Mouse (Mus musculus) G1E (cell line): Measurements from ENCODE around the gene Trp53bp1.

Experiments
- CTCF ChIP-seq: IDR thresholded peaks from 2 replicates; pipeline ENCODE4 v1.5.1; 2012; ENCODE audit warnings: low read depth, low read length, inconsistent platforms, mixed read lengths
- GATA1 ChIP-seq: IDR thresholded peaks from 2 replicates; pipeline ENCODE4 v1.6.1; 2012; ENCODE audit warnings: borderline replicate concordance, low read length, inconsistent platforms, mixed read lengths
- GATA2 ChIP-seq: IDR thresholded peaks from 2 replicates; pipeline ENCODE4 v1.6.1; 2012; ENCODE audit warnings: low read depth, low read length, inconsistent platforms, borderline replicate concordance
- POLR2AphosphoS5 ChIP-seq: IDR thresholded peaks from 2 replicates; pipeline ENCODE4 v1.6.1; 2012; ENCODE audit warnings: low read depth, low read length, inconsistent platforms; ENCODE audit not compliant: insufficient replicate concordance
- TAL1 ChIP-seq: conservative IDR thresholded peaks from 2 replicates; pipeline ENCODE4 v1.6.1; 2012; ENCODE audit warnings: low read depth, low read length, inconsistent platforms, mixed read lengths

- TF ChIP-seq CTCF (no peak), GATA1 (no peak), POLR2AphosphoS5 (no peak), TAL1 (no peak), GATA2 (no peak)
These were observed 48.2 kb downstream of the Trp53bp1 start for GRCm38 (mm10) chr2:121223010-121223409.
